In genomic region chr16:18916064-18916463, GRCm38 (mm10) we compare ENCODE assay signal across 30 mouse cellular contexts.
"Had no signal": no experiment of that assay in that cellular context is flagged by ENCODE, and none has a peak within 500 bp of the region (broad histone marks: within the 10 kb centered on the region; RNA-seq: fewer than 3 reads in every experiment).

No protein-coding gene starts in this region.

- H3K4me1 ChIP-seq: limb, embryonic 10.5 days; limb, embryonic 12.5 days; limb, embryonic 13.5 days; limb, embryonic 15.5 days; liver, embryonic 12.5 days; liver, embryonic 13.5 days; liver, embryonic 15.5 days; lung, embryonic 15.5 days; megakaryocyte, embryonic 14.5 days; midbrain, embryonic 10.5 days; midbrain, embryonic 12.5 days; midbrain, embryonic 13.5 days; midbrain, embryonic 15.5 days; neural tube, embryonic 12.5 days had no signal

- H3K27ac ChIP-seq: limb, embryonic 10.5 days; limb, embryonic 12.5 days; limb, embryonic 13.5 days; limb, embryonic 15.5 days; liver, embryonic 12.5 days; liver, embryonic 13.5 days; liver, embryonic 14.5 days; liver, embryonic 15.5 days; lung, embryonic 15.5 days; macrophage; midbrain, embryonic 10.5 days; midbrain, embryonic 12.5 days; midbrain, embryonic 13.5 days; midbrain, embryonic 15.5 days; neural tube, embryonic 12.5 days had no signal

- H3K4me2 ChIP-seq: limb, embryonic 12.5 days; limb, embryonic 13.5 days; limb, embryonic 15.5 days; liver, embryonic 11.5 days; liver, embryonic 12.5 days; liver, embryonic 13.5 days; liver, embryonic 15.5 days; lung, embryonic 14.5 days; lung, embryonic 15.5 days; midbrain, embryonic 11.5 days; midbrain, embryonic 12.5 days; midbrain, embryonic 13.5 days; midbrain, embryonic 15.5 days; neural tube, embryonic 12.5 days had no signal

- H3K9me3 ChIP-seq: limb, embryonic 10.5 days; limb, embryonic 12.5 days; limb, embryonic 13.5 days; limb, embryonic 15.5 days; liver, embryonic 12.5 days; liver, embryonic 13.5 days; liver, embryonic 15.5 days; lung, embryonic 15.5 days; megakaryocyte, embryonic 14.5 days; midbrain, embryonic 10.5 days; midbrain, embryonic 12.5 days; midbrain, embryonic 13.5 days; midbrain, embryonic 15.5 days; neural tube, embryonic 12.5 days had no signal

- H3K27me3 ChIP-seq: limb, embryonic 12.5 days; limb, embryonic 13.5 days; limb, embryonic 15.5 days; liver, embryonic 12.5 days; liver, embryonic 13.5 days; liver, embryonic 15.5 days; lung, embryonic 15.5 days; megakaryocyte, embryonic 14.5 days; midbrain, embryonic 12.5 days; midbrain, embryonic 13.5 days; midbrain, embryonic 15.5 days; neural tube, embryonic 12.5 days had no signal

- H3K4me3 ChIP-seq: limb, embryonic 10.5 days; limb, embryonic 12.5 days; limb, embryonic 13.5 days; limb, embryonic 15.5 days; liver, embryonic 12.5 days; liver, embryonic 13.5 days; liver, embryonic 15.5 days; lung, embryonic 15.5 days; megakaryocyte, embryonic 14.5 days; midbrain, embryonic 10.5 days; midbrain, embryonic 12.5 days; midbrain, embryonic 13.5 days; midbrain, embryonic 15.5 days; myocyte; neural tube, embryonic 12.5 days had no signal

- H3K9ac ChIP-seq: limb, embryonic 12.5 days; limb, embryonic 13.5 days; limb, embryonic 15.5 days; liver, embryonic 12.5 days; liver, embryonic 13.5 days; liver, embryonic 14.5 days; liver, embryonic 15.5 days; liver, postnatal 0 days; lung, embryonic 14.5 days; lung, embryonic 15.5 days; midbrain, embryonic 12.5 days; midbrain, embryonic 13.5 days; midbrain, embryonic 15.5 days; neural tube, embryonic 12.5 days had no signal

- DNase-seq: left cerebral cortex, postnatal 4 days; liver; liver, embryonic 13.5 days; liver, postnatal 0 days; lung, adult 18-20 months; lung, adult 2 months; lung, embryonic 14.5 days; lung, postnatal 10 days; lung, postnatal 14 days; lung, postnatal 36 days; lung, postnatal 4 days; midbrain, embryonic 14.5 days had no signal
